8 mouse cellular contexts compared by ENCODE assay signal in the genomic region with DNA sequence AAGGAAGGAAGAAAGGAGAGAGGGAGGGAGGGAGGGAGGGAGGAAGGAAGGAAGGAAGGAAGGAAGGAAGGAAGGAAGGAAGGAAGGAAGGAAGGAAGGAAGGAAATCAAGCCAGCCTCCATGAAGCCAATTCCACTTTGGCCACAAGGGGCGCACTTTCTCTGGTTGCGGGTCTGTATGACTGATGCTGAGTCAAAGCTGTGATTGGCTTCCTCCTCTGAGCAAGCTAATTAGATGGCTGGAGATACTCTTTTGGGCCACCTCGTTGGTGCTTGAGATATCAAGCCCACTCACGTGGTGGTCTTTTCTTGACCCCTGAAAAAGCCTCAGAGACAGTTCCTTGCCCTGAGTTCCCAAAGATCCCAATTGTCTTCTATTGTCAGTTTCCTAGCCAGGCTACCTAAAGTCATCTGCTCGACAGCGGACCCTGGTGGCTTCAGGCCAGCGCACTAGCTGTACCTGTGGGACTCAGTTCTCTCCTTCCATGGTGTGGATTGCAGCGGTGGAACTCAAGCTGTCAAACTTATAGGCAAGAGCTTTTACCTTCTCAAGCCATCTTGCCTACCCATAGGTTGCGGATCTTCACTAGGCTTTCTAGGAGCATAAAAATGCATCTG. TPM values are rescaled to one million over a fixed set of nuclear protein-coding genes. Genes with fewer than 3 reads are reported as not detected.
DNase-seq lines count a peak whose midpoint lies in the region; ATAC-seq and TF ChIP-seq lines count a peak whose summit lies in the region.

No protein-coding gene starts in this region.

- no peak for TF ChIP-seq EP300 in lung, postnatal 0 days (IDR thresholded peaks at IDR 0.05)

- no peak for TF ChIP-seq POLR2A in cortical plate, adult 2 months (IDR thresholded peaks at IDR 0.05; ENCODE audit: extremely low read depth, insufficient read depth, low read length)

- H3K9ac ChIP-seq in lung, postnatal 0 days (replicated peaks; ENCODE audit: low read depth): no peak overlapping the region

- H3K27ac ChIP-seq in cortical plate, adult 2 months (ENCODE audit: insufficient read depth, low read length): no peak overlapping the region
- H3K27ac ChIP-seq in lung, postnatal 0 days (ENCODE audit: low read length): no peak overlapping the region

- DNase-seq in adrenal gland, adult (ENCODE audit: inconsistent age in 2 of 2, low spot score in 1 of 2): peak; percentile 52 to 83
- no peak for DNase-seq in adrenal gland, adult 8-10 months
- DNase-seq in urinary bladder, postnatal 25 days (ENCODE audit: low spot score): peak; percentile 64
- DNase-seq in urinary bladder, adult 2 months (ENCODE audit: low spot score): no peak
- DNase-seq in lung, postnatal 0 days (ENCODE audit: low spot score): peak; percentile 69
- peak; percentile 72 for DNase-seq in right cerebral cortex, postnatal 4 days

- no peaks in the 10 kb centered on the region for H3K27me3 ChIP-seq in lung, postnatal 0 days (replicated peaks; ENCODE audit: insufficient read depth, low read length)

- no peak overlapping the region for H3K4me2 ChIP-seq in lung, postnatal 0 days (replicated peaks; ENCODE audit: low read depth, low read length)

- 21% methylated on average over 9 of the region's 9 CpGs for WGBS in lung, postnatal 0 days

- no peaks in the 10 kb centered on the region for H3K36me3 ChIP-seq in lung, postnatal 0 days (ENCODE audit: insufficient read depth, low read length)

- no peak overlapping the region for H3K4me3 ChIP-seq in cortical plate, adult 2 months (ENCODE audit: insufficient read depth, low read length)
- H3K4me3 ChIP-seq in lung, postnatal 0 days (ENCODE audit: low read depth, low read length): no peak overlapping the region

- peak; percentile 60 for ATAC-seq in inflammation-experienced regulatory T-cells, adult 6 months
- peak; percentile 75 for ATAC-seq in lung, postnatal 0 days

- H3K9me3 ChIP-seq in lung, postnatal 0 days (ENCODE audit: low read length): no peaks in the 10 kb centered on the region

- H3K4me1 ChIP-seq in cortical plate, adult 2 months (ENCODE audit: control insufficient read depth, insufficient read depth, low read length): peaks cover 2% of the 10 kb centered on the region; the same call in 1 of the 2 replicates
- no peaks in the 10 kb centered on the region for H3K4me1 ChIP-seq in lung, postnatal 0 days (ENCODE audit: insufficient read depth, low read depth, low read length)

- peak; percentile 55 for TF ChIP-seq CTCF in cortical plate, adult 2 months (IDR thresholded peaks at IDR 0.05; ENCODE audit: extremely low read depth, insufficient read depth, low read length)
- peak; percentile 74 for TF ChIP-seq CTCF in lung, postnatal 0 days (IDR thresholded peaks at IDR 0.05)

RNA-seq across cellular contexts. Expression of a gene that starts 9.6 kb away (rescaled TPM):
- total RNA-seq in adrenal gland, adult 8-10 months (2022): 1 to 10 TPM; 4.2 to 6.3 (median 5.3) TPM
- 3.8 and 4.6 TPM in 2 replicates for polyA plus RNA-seq in urinary bladder, adult 2 months (2012; rRNA removed)
- polyA plus RNA-seq in cortical plate, adult 2 months (2012; rRNA removed): 9.2 and 10.6 TPM in 2 replicates
- polyA plus RNA-seq in inflammation-experienced regulatory T-cells, adult 6 months (2017; shearing (Covaris generic)): under 1 TPM in 1 of 3 experiments, not detected in 2; 0.20 TPM
- 7.6 and 8.2 TPM in 2 replicates for polyA plus RNA-seq in lung, postnatal 0 days (2015; fragmentation: Nextera tagmentation; extraction: Ambion mirVana)

RNA-seq across cellular contexts. Expression of a gene that starts 16.1 kb away (rescaled TPM):
- total RNA-seq in adrenal gland, adult 8-10 months (2022): 10 to 100 TPM; 20.8 to 28.6 (median 27.2) TPM
- polyA plus RNA-seq in urinary bladder, adult 2 months (2012; rRNA removed): 9.1 and 9.6 TPM in 2 replicates
- 12.8 and 13.0 TPM in 2 replicates for polyA plus RNA-seq in cortical plate, adult 2 months (2012; rRNA removed)
- polyA plus RNA-seq in inflammation-experienced regulatory T-cells, adult 6 months (2017; shearing (Covaris generic)): 10 to 100 TPM in 1 of 3 experiments, 1 to 10 TPM in 2; 6.4 to 11.5 (median 9.0) TPM
- 6.4 and 7.2 TPM in 2 replicates for polyA plus RNA-seq in lung, postnatal 0 days (2015; fragmentation: Nextera tagmentation; extraction: Ambion mirVana)

Comparison
In these comparisons a context has a peak if more than half of its experiments do, and no peak if none do; other contexts are left out.
1. DNase-seq: peak in adrenal gland, adult (2 of 2), urinary bladder, postnatal 25 days (single experiment), lung, postnatal 0 days (single experiment) and right cerebral cortex, postnatal 4 days (single experiment); none in adrenal gland, adult 8-10 months (single experiment) and urinary bladder, adult 2 months (single experiment).